15 mouse cellular contexts compared by ENCODE assay signal in the genomic region with DNA sequence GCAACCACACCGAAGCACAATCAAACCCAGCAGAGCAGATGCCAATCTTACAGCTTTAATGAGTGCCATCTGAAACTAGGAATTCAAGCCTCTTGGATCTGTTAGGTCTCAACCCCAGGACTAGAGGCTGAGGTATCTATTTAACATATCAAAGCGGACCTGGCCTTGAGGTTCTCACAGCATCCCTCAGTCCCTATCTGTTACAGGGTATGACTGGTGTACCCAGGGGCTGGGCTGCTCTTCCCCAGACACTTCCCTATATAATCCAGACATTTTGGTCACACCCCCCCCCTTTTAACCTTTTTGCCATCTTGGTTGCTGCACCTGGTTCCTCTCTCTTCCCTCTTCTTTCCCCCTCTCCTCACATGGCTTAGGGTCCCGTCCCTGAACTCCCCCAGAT. TPM values are rescaled to one million over a fixed set of nuclear protein-coding genes. Genes with fewer than 3 reads are reported as not detected.
DNase-seq lines count a peak whose midpoint lies in the region; ATAC-seq lines count a peak whose summit lies in the region.
"Had no signal": no experiment of that assay in that cellular context is flagged by ENCODE, and none has a peak within 500 bp of the region (broad histone marks: within the 10 kb centered on the region; RNA-seq: fewer than 3 reads in every experiment).

No protein-coding gene starts in this region.

- H3K9me3 ChIP-seq in hindbrain, embryonic 16.5 days (ENCODE audit: control insufficient read depth, low read length): no peaks in the 10 kb centered on the region
- no peaks in the 10 kb centered on the region for H3K9me3 ChIP-seq in hindbrain, embryonic 14.5 days (ENCODE audit: control insufficient read depth, low read length)
- peaks cover 4% of the 10 kb centered on the region; the same call in 1 of the 2 replicates for H3K9me3 ChIP-seq in midbrain, embryonic 13.5 days
- no peaks in the 10 kb centered on the region for H3K9me3 ChIP-seq in midbrain, embryonic 10.5 days (replicated peaks)
- H3K9me3 ChIP-seq in midbrain, embryonic 16.5 days (replicated peaks; ENCODE audit: control insufficient read depth, low read length, poor library complexity, severe bottlenecking): no peaks in the 10 kb centered on the region
- H3K9me3 ChIP-seq: forebrain, embryonic 12.5 days; heart, embryonic 10.5 days; intestine, embryonic 15.5 days had no signal

- H3K9ac ChIP-seq in hindbrain, embryonic 16.5 days (ENCODE audit: low read depth, low read length): no peak overlapping the region
- H3K9ac ChIP-seq in hindbrain, embryonic 14.5 days: no peak overlapping the region
- H3K9ac ChIP-seq in midbrain, embryonic 13.5 days (replicated peaks): no peak overlapping the region
- no peak overlapping the region for H3K9ac ChIP-seq in midbrain, embryonic 16.5 days (ENCODE audit: low read depth, low read length)
- H3K9ac ChIP-seq: embryonic facial prominence, embryonic 12.5 days; forebrain, embryonic 12.5 days; intestine, embryonic 15.5 days had no signal

- WGBS in hindbrain, embryonic 16.5 days: 83% methylated on average over 3 of the region's 3 CpGs
- WGBS in hindbrain, embryonic 14.5 days: 78% methylated on average over 3 of the region's 3 CpGs
- 84% methylated on average over 3 of the region's 3 CpGs for WGBS in midbrain, embryonic 13.5 days
- 80% methylated on average over 3 of the region's 3 CpGs for WGBS in midbrain, embryonic 10.5 days
- WGBS in midbrain, embryonic 16.5 days: 77% methylated on average over 3 of the region's 3 CpGs

- no peaks in the 10 kb centered on the region for H3K36me3 ChIP-seq in hindbrain, embryonic 16.5 days (ENCODE audit: control insufficient read depth, insufficient read depth, low read length)
- H3K36me3 ChIP-seq in hindbrain, embryonic 14.5 days (replicated peaks; ENCODE audit: control insufficient read depth, insufficient read depth): no peaks in the 10 kb centered on the region
- no peaks in the 10 kb centered on the region for H3K36me3 ChIP-seq in midbrain, embryonic 13.5 days
- H3K36me3 ChIP-seq in midbrain, embryonic 10.5 days: no peaks in the 10 kb centered on the region
- H3K36me3 ChIP-seq in midbrain, embryonic 16.5 days (ENCODE audit: control insufficient read depth, insufficient read depth, low read length): no peaks in the 10 kb centered on the region
- H3K36me3 ChIP-seq: embryonic facial prominence, embryonic 12.5 days; forebrain, embryonic 12.5 days; heart, embryonic 10.5 days; intestine, embryonic 15.5 days had no signal

- no peaks in the 10 kb centered on the region for H3K27me3 ChIP-seq in hindbrain, embryonic 16.5 days (replicated peaks; ENCODE audit: control insufficient read depth, insufficient read depth, low read length)
- H3K27me3 ChIP-seq in hindbrain, embryonic 14.5 days (ENCODE audit: control insufficient read depth, insufficient read depth, low read length): no peaks in the 10 kb centered on the region
- H3K27me3 ChIP-seq in midbrain, embryonic 13.5 days: no peaks in the 10 kb centered on the region
- 0 out of 2 replicates have a peak, but pooled peaks cover 3% of the 10 kb centered on the region for H3K27me3 ChIP-seq in midbrain, embryonic 10.5 days (ENCODE audit: low read depth, poor library complexity, severe bottlenecking)
- H3K27me3 ChIP-seq in midbrain, embryonic 16.5 days (ENCODE audit: control insufficient read depth, insufficient read depth, low read depth, low read length): no peaks in the 10 kb centered on the region
- H3K27me3 ChIP-seq: embryonic facial prominence, embryonic 12.5 days; forebrain, embryonic 12.5 days; intestine, embryonic 15.5 days had no signal

- no peaks in the 10 kb centered on the region; the same call in 1 of the 2 replicates for H3K4me1 ChIP-seq in hindbrain, embryonic 16.5 days (ENCODE audit: control insufficient read depth, insufficient read depth, low read depth, low read length)
- H3K4me1 ChIP-seq in hindbrain, embryonic 14.5 days (replicated peaks; ENCODE audit: control insufficient read depth, insufficient read depth, low read length): no peaks in the 10 kb centered on the region
- H3K4me1 ChIP-seq in midbrain, embryonic 13.5 days (replicated peaks): no peaks in the 10 kb centered on the region
- H3K4me1 ChIP-seq in midbrain, embryonic 10.5 days: no peaks in the 10 kb centered on the region
- H3K4me1 ChIP-seq in midbrain, embryonic 16.5 days (ENCODE audit: control insufficient read depth, insufficient read depth, low read length): no peaks in the 10 kb centered on the region
- H3K4me1 ChIP-seq: embryonic facial prominence, embryonic 12.5 days; forebrain, embryonic 12.5 days; heart, embryonic 10.5 days; intestine, embryonic 15.5 days had no signal

- no peak overlapping the region for H3K4me3 ChIP-seq in hindbrain, embryonic 16.5 days (ENCODE audit: low read length)
- H3K4me3 ChIP-seq in hindbrain, embryonic 14.5 days (replicated peaks; ENCODE audit: low read length): no peak overlapping the region
- no peak overlapping the region for H3K4me3 ChIP-seq in midbrain, embryonic 13.5 days (replicated peaks)
- no peak overlapping the region for H3K4me3 ChIP-seq in midbrain, embryonic 10.5 days
- H3K4me3 ChIP-seq in midbrain, embryonic 16.5 days (ENCODE audit: low read depth, low read length): no peak overlapping the region
- H3K4me3 ChIP-seq: embryonic facial prominence, embryonic 12.5 days; forebrain, embryonic 12.5 days; heart, embryonic 10.5 days; intestine, embryonic 15.5 days had no signal

- H3K4me2 ChIP-seq in hindbrain, embryonic 16.5 days (ENCODE audit: low read length): no peak overlapping the region
- no peak overlapping the region for H3K4me2 ChIP-seq in hindbrain, embryonic 14.5 days (replicated peaks)
- no peak overlapping the region for H3K4me2 ChIP-seq in midbrain, embryonic 13.5 days (replicated peaks)
- H3K4me2 ChIP-seq in midbrain, embryonic 16.5 days (ENCODE audit: low read length): no peak overlapping the region
- H3K4me2 ChIP-seq: embryonic facial prominence, embryonic 12.5 days; forebrain, embryonic 12.5 days; intestine, embryonic 15.5 days had no signal

- H3K27ac ChIP-seq in hindbrain, embryonic 16.5 days (ENCODE audit: low read depth, low read length): no peak overlapping the region
- H3K27ac ChIP-seq in hindbrain, embryonic 14.5 days: no peak overlapping the region
- H3K27ac ChIP-seq in midbrain, embryonic 13.5 days: no peak overlapping the region
- H3K27ac ChIP-seq in midbrain, embryonic 10.5 days (replicated peaks): no peak overlapping the region
- H3K27ac ChIP-seq in midbrain, embryonic 16.5 days (ENCODE audit: low read length): no peak overlapping the region
- H3K27ac ChIP-seq: embryonic facial prominence, embryonic 12.5 days; forebrain, embryonic 12.5 days; heart, embryonic 10.5 days; intestine, embryonic 15.5 days had no signal

- no peak for DNase-seq in hindbrain, embryonic 14.5 days (ENCODE audit: low spot score)
- DNase-seq in midbrain, embryonic 10.5 days (ENCODE audit: low spot score): no peak
- DNase-seq in ZHBTc4 (ENCODE audit: low read depth, low spot score): peak; percentile 49
- DNase-seq in cerebellum, postnatal 4 days (ENCODE audit: low spot score in 2 of 2): no peak

- peak; percentile 45 for ATAC-seq in hindbrain, embryonic 16.5 days
- no peak for ATAC-seq in hindbrain, embryonic 14.5 days (ENCODE audit: low FRiP score)
- ATAC-seq in midbrain, embryonic 13.5 days: peak; percentile 60; the same call in 1 of the 2 replicates
- ATAC-seq in midbrain, embryonic 16.5 days: peak; percentile 45; the same call in 1 of the 2 replicates

RNA-seq across cellular contexts. Expression of gene Klk4, which starts 7.3 kb away (rescaled TPM):
- polyA plus RNA-seq in hindbrain, embryonic 16.5 days (2015; fragmentation: Nextera tagmentation; extraction: Ambion mirVana): 4.4 and 4.5 TPM in 2 replicates
- 3.0 and 4.5 TPM in 2 replicates for polyA plus RNA-seq in hindbrain, embryonic 14.5 days (2014; fragmentation: Nextera tagmentation; extraction: Ambion mirVana)
- polyA plus RNA-seq in midbrain, embryonic 13.5 days (2015; fragmentation: Nextera tagmentation; extraction: Ambion mirVana): not detected in 2 replicates
- not detected in 2 replicates for polyA plus RNA-seq in midbrain, embryonic 10.5 days (2016; fragmentation: Nextera tagmentation; extraction: Ambion mirVana)
- 0.39 TPM in 1 of 2 replicates, not detected in the other for polyA plus RNA-seq in midbrain, embryonic 16.5 days (2015; fragmentation: Nextera tagmentation; extraction: Ambion mirVana)
- polyA plus RNA-seq: forebrain, embryonic 12.5 days; frontal cortex, adult 2 months; heart, embryonic 14.5 days; intestine, embryonic 15.5 days had no signal

RNA-seq across cellular contexts. Expression of gene Klk5, which starts 31.9 kb away (rescaled TPM):
- polyA plus RNA-seq in hindbrain, embryonic 16.5 days (2015; fragmentation: Nextera tagmentation; extraction: Ambion mirVana): not detected in 2 replicates
- polyA plus RNA-seq in hindbrain, embryonic 14.5 days (2014; fragmentation: Nextera tagmentation; extraction: Ambion mirVana): not detected in 2 replicates
- polyA plus RNA-seq in midbrain, embryonic 13.5 days (2015; fragmentation: Nextera tagmentation; extraction: Ambion mirVana): not detected in 2 replicates
- 0.17 TPM in 1 of 2 replicates, not detected in the other for polyA plus RNA-seq in midbrain, embryonic 10.5 days (2016; fragmentation: Nextera tagmentation; extraction: Ambion mirVana)
- not detected in 2 replicates for polyA plus RNA-seq in midbrain, embryonic 16.5 days (2015; fragmentation: Nextera tagmentation; extraction: Ambion mirVana)
- polyA plus RNA-seq: brain, embryonic 14.5 days; embryonic facial prominence, embryonic 12.5 days; forebrain, embryonic 16.5 days; frontal cortex, adult 2 months; heart, embryonic 14.5 days; intestine, embryonic 15.5 days had no signal

RNA-seq across cellular contexts. Expression of gene Klk6, which starts 49.4 kb away (rescaled TPM):
- polyA plus RNA-seq in hindbrain, embryonic 16.5 days (2015; fragmentation: Nextera tagmentation; extraction: Ambion mirVana): not detected in 2 replicates
- polyA plus RNA-seq in hindbrain, embryonic 14.5 days (2014; fragmentation: Nextera tagmentation; extraction: Ambion mirVana): not detected in 2 replicates
- polyA plus RNA-seq in midbrain, embryonic 13.5 days (2015; fragmentation: Nextera tagmentation; extraction: Ambion mirVana): not detected in 2 replicates
- polyA plus RNA-seq in midbrain, embryonic 10.5 days (2016; fragmentation: Nextera tagmentation; extraction: Ambion mirVana): not detected in 2 replicates
- polyA plus RNA-seq in midbrain, embryonic 16.5 days (2015; fragmentation: Nextera tagmentation; extraction: Ambion mirVana): not detected in 2 replicates
- polyA plus RNA-seq: brain, embryonic 14.5 days; forebrain, embryonic 12.5 days; forebrain, embryonic 16.5 days; heart, embryonic 10.5 days; heart, embryonic 14.5 days; intestine, embryonic 15.5 days had no signal

RNA-seq across cellular contexts. Expression of gene Klk15, which starts 59.9 kb away (rescaled TPM):
- not detected in 2 replicates for polyA plus RNA-seq in hindbrain, embryonic 16.5 days (2015; fragmentation: Nextera tagmentation; extraction: Ambion mirVana)
- not detected in 2 replicates for polyA plus RNA-seq in hindbrain, embryonic 14.5 days (2014; fragmentation: Nextera tagmentation; extraction: Ambion mirVana)
- not detected in 2 replicates for polyA plus RNA-seq in midbrain, embryonic 13.5 days (2015; fragmentation: Nextera tagmentation; extraction: Ambion mirVana)
- polyA plus RNA-seq in midbrain, embryonic 10.5 days (2016; fragmentation: Nextera tagmentation; extraction: Ambion mirVana): not detected in 2 replicates
- not detected in 2 replicates for polyA plus RNA-seq in midbrain, embryonic 16.5 days (2015; fragmentation: Nextera tagmentation; extraction: Ambion mirVana)
- polyA plus RNA-seq: brain, embryonic 14.5 days; embryonic facial prominence, embryonic 12.5 days; forebrain, embryonic 12.5 days; forebrain, embryonic 16.5 days; frontal cortex, adult 2 months; heart, embryonic 10.5 days; heart, embryonic 14.5 days; intestine, embryonic 15.5 days had no signal
